Mouse (Mus musculus): Measurements from ENCODE around the gene Fam110a. TPM values are rescaled to one million over a fixed set of nuclear protein-coding genes. Genes with fewer than 3 reads are reported as not detected.
A peak's percentile ranks its signal among the peaks of the same experiment; 100 is the strongest.

Gene Fam110a
- polyA plus RNA-seq, 1 experiment from 2014 or later: 61.2 TPM

GRCm38 (mm10) chr2:151964052-151964451 is 16.0 kb downstream of the Fam110a start:
- peaks cover 48% of the 10 kb centered on the region for H3K4me1 ChIP-seq
- no peak overlapping the region for H3K9ac ChIP-seq
- H3K27me3 ChIP-seq (replicated peaks): no peaks in the 10 kb centered on the region
- no peak for ATAC-seq (replicated peaks)
- H3K4me2 ChIP-seq: no peak overlapping the region
- H3K9me3 ChIP-seq: no peaks in the 10 kb centered on the region
- no peaks in the 10 kb centered on the region for H3K36me3 ChIP-seq (replicated peaks)
- H3K27ac ChIP-seq: peak overlapping the region; percentile 38; the same call in 1 of the 2 replicates
- 3% methylated on average over 9 of the region's 9 CpGs for WGBS
- H3K4me3 ChIP-seq: no peak overlapping the region

GRCm38 (mm10) chr2:151963319-151963718 is 16.7 kb downstream of the Fam110a start:
- Histone ChIP-seq H3K27me3 (replicated peaks) (no peaks in the 10 kb centered on the region), H3K4me1 (peaks cover 41% of the 10 kb centered on the region), H3K4me3 (no peak overlapping the region), H3K9me3 (no peaks in the 10 kb centered on the region), H3K36me3 (replicated peaks) (no peaks in the 10 kb centered on the region), H3K9ac (no peak overlapping the region), H3K4me2 (no peak overlapping the region), H3K27ac (no peak overlapping the region)
- ATAC-seq (replicated peaks): no peak
- 84% methylated on average over 5 of the region's 5 CpGs for WGBS

- no peak overlapping the region for H3K9ac ChIP-seq
- H3K4me3 ChIP-seq: no peak overlapping the region
- no peak overlapping the region for H3K4me2 ChIP-seq
- H3K4me1 ChIP-seq: peaks cover 32% of the 10 kb centered on the region
- no peak overlapping the region; the same call in 1 of the 2 replicates for H3K27ac ChIP-seq
- H3K27me3 ChIP-seq (replicated peaks): no peaks in the 10 kb centered on the region
- peak; percentile 38; the same call in 1 of the 2 replicates for ATAC-seq (replicated peaks)
- H3K9me3 ChIP-seq: no peaks in the 10 kb centered on the region
- 63% methylated on average over 10 of the region's 10 CpGs for WGBS
- H3K36me3 ChIP-seq (replicated peaks): no peaks in the 10 kb centered on the region
Measured at GRCm38 (mm10) chr2:151962474-151962873, 17.5 kb downstream of the Fam110a start.

- WGBS: 33% methylated on average over 9 of the region's 9 CpGs
Measured at GRCm38 (mm10) chr2:151961284-151962196, 18.5 kb downstream of the Fam110a start.

GRCm38 (mm10) chr2:151959274-151959673 is 20.7 kb downstream of the Fam110a start:
- Histone ChIP-seq H3K4me1 (peaks cover 26% of the 10 kb centered on the region), H3K27ac (no peak overlapping the region), H3K27me3 (replicated peaks) (no peaks in the 10 kb centered on the region), H3K4me3 (no peak overlapping the region), H3K9me3 (no peaks in the 10 kb centered on the region), H3K9ac (no peak overlapping the region), H3K36me3 (replicated peaks) (no peaks in the 10 kb centered on the region), H3K4me2 (no peak overlapping the region)
- no peak for ATAC-seq (replicated peaks)
- WGBS: 32% methylated on average over 5 of the region's 5 CpGs

More at GRCm38 (mm10) chr2:151961284-151962196, 18.5 kb downstream of the Fam110a start:
- Histone ChIP-seq H3K9me3 (no peaks in the 10 kb centered on the region), H3K27me3 (replicated peaks) (no peaks in the 10 kb centered on the region), H3K9ac (no peak overlapping the region), H3K4me2 (no peak overlapping the region), H3K27ac (no peak overlapping the region), H3K4me3 (no peak overlapping the region), H3K4me1 (peaks cover 28% of the 10 kb centered on the region), H3K36me3 (replicated peaks) (no peaks in the 10 kb centered on the region)
- ATAC-seq (replicated peaks): peak; percentile 18

GRCm38 (mm10) chr2:151956500-151957137 is 23.4 kb downstream of the Fam110a start:
- WGBS: 54% methylated on average over 4 of the region's 4 CpGs
- ATAC-seq (replicated peaks): no peak; the same call in 1 of the 2 replicates
- Histone ChIP-seq H3K9ac (no peak overlapping the region), H3K4me2 (no peak overlapping the region), H3K4me1 (peaks cover 12% of the 10 kb centered on the region; the same call in 1 of the 2 replicates), H3K27ac (no peak overlapping the region), H3K9me3 (no peaks in the 10 kb centered on the region), H3K36me3 (replicated peaks) (no peaks in the 10 kb centered on the region), H3K4me3 (no peak overlapping the region), H3K27me3 (replicated peaks) (no peaks in the 10 kb centered on the region)

GRCm38 (mm10) chr2:151953665-151954064 is 26.4 kb downstream of the Fam110a start:
- Histone ChIP-seq H3K4me2 (no peak overlapping the region), H3K4me1 (peaks cover 19% of the 10 kb centered on the region), H3K4me3 (no peak overlapping the region), H3K27ac (no peak overlapping the region), H3K36me3 (replicated peaks) (no peaks in the 10 kb centered on the region), H3K9ac (no peak overlapping the region), H3K27me3 (replicated peaks) (no peaks in the 10 kb centered on the region), H3K9me3 (no peaks in the 10 kb centered on the region)
- 91% methylated on average over 8 of the region's 8 CpGs for WGBS
- ATAC-seq (replicated peaks): no peak

GRCm38 (mm10) chr2:151949082-151949774 is 30.8 kb downstream of the Fam110a start:
- peak overlapping the region; percentile 74 for H3K27ac ChIP-seq
- no peak overlapping the region for H3K9ac ChIP-seq
- no peak overlapping the region for H3K4me2 ChIP-seq
- 33% methylated on average over 2 of the region's 2 CpGs for WGBS
- no peaks in the 10 kb centered on the region for H3K9me3 ChIP-seq
- H3K4me3 ChIP-seq: no peak overlapping the region
- H3K36me3 ChIP-seq (replicated peaks): no peaks in the 10 kb centered on the region
- H3K27me3 ChIP-seq (replicated peaks): no peaks in the 10 kb centered on the region
- peaks cover 12% of the 10 kb centered on the region for H3K4me1 ChIP-seq
- ATAC-seq (replicated peaks): peak; percentile 88

- Histone ChIP-seq H3K4me1 (peaks cover 12% of the 10 kb centered on the region), H3K4me2 (no peak overlapping the region), H3K4me3 (no peak overlapping the region), H3K9me3 (no peaks in the 10 kb centered on the region), H3K9ac (no peak overlapping the region), H3K36me3 (replicated peaks) (no peaks in the 10 kb centered on the region), H3K27me3 (replicated peaks) (no peaks in the 10 kb centered on the region), H3K27ac (0 out of 2 replicates have a peak overlapping the region, but pooled peaks have one; percentile 74)
- WGBS: 90% methylated on average over 7 of the region's 7 CpGs
- no peak for ATAC-seq (replicated peaks)
Measured at GRCm38 (mm10) chr2:151948311-151948710, 31.7 kb downstream of the Fam110a start.

GRCm38 (mm10) chr2:151947617-151948016 is 32.4 kb downstream of the Fam110a start:
- H3K4me2 ChIP-seq: no peak overlapping the region
- no peak overlapping the region for H3K27ac ChIP-seq
- no peaks in the 10 kb centered on the region for H3K36me3 ChIP-seq (replicated peaks)
- no peaks in the 10 kb centered on the region for H3K27me3 ChIP-seq (replicated peaks)
- H3K4me1 ChIP-seq: peaks cover 12% of the 10 kb centered on the region
- peak; percentile 24; the same call in 1 of the 2 replicates for ATAC-seq (replicated peaks)
- H3K9ac ChIP-seq: no peak overlapping the region
- WGBS: 96% methylated on average over 2 of the region's 2 CpGs
- H3K4me3 ChIP-seq: no peak overlapping the region
- no peaks in the 10 kb centered on the region for H3K9me3 ChIP-seq

- Histone ChIP-seq H3K4me3 (no peak overlapping the region), H3K27me3 (replicated peaks) (no peaks in the 10 kb centered on the region), H3K9me3 (no peaks in the 10 kb centered on the region), H3K9ac (no peak overlapping the region), H3K36me3 (replicated peaks) (no peaks in the 10 kb centered on the region), H3K4me2 (no peak overlapping the region), H3K27ac (no peak overlapping the region), H3K4me1 (peaks cover 6% of the 10 kb centered on the region)
- no peak for ATAC-seq (replicated peaks)
- WGBS: 74% methylated on average over 2 of the region's 2 CpGs
Measured at GRCm38 (mm10) chr2:151944106-151944505, 35.9 kb downstream of the Fam110a start.

GRCm38 (mm10) chr2:151941269-151941668 is 38.8 kb downstream of the Fam110a start:
- Histone ChIP-seq H3K9me3 (no peaks in the 10 kb centered on the region), H3K4me2 (no peak overlapping the region), H3K36me3 (replicated peaks) (no peaks in the 10 kb centered on the region), H3K4me3 (no peak overlapping the region), H3K27ac (no peak overlapping the region), H3K4me1 (no peaks in the 10 kb centered on the region; the same call in 1 of the 2 replicates), H3K27me3 (replicated peaks) (no peaks in the 10 kb centered on the region), H3K9ac (no peak overlapping the region)
- WGBS: 47% methylated on average over 2 of the region's 2 CpGs
- no peak for ATAC-seq (replicated peaks)

Data from midbrain, embryonic 15.5 days (tissue).